Mouse (Mus musculus) cerebellum, adult 2 months (tissue): ENCODE measurements around the gene Selenoo. TPM values are rescaled to one million over a fixed set of nuclear protein-coding genes. Genes with fewer than 3 reads are reported as not detected.

Experiments used
- DNase-seq, 2 experiments: peaks; one replicate each; pipeline ENCODE4 v3.0.0; 2021
- H3K27ac ChIP-seq: fragments of 200-500 bp; 2 replicates; pipeline ENCODE4 v1.5.1; 2012; ENCODE audit warnings: low read length, control low read depth, inconsistent platforms; ENCODE audit not compliant: insufficient read depth
- H3K27me3 ChIP-seq: fragments of 200-500 bp; 2 replicates; pipeline ENCODE4 v1.6.1; 2012; ENCODE audit warnings: inconsistent platforms, mild to moderate bottlenecking, low read length, moderate library complexity; ENCODE audit not compliant: control insufficient read depth, insufficient read depth
- H3K4me1 ChIP-seq: fragments of 200-500 bp; 2 replicates; pipeline ENCODE4 v1.6.1; 2011; ENCODE audit warnings: low read length; ENCODE audit not compliant: control insufficient read depth, insufficient read depth
- H3K4me3 ChIP-seq: fragments of 200-500 bp; replicated peaks from 2 replicates; pipeline ENCODE3; 2011; ENCODE audit warnings: mild to moderate bottlenecking, low read depth, low read length, control low read depth; ENCODE audit not compliant: insufficient read depth
- CTCF ChIP-seq: fragments of 200-500 bp; IDR thresholded peaks from 2 replicates; pipeline ENCODE4 v1.5.1; 2011; ENCODE audit warnings: low read depth, mild to moderate bottlenecking, control low read depth, low read length, moderate library complexity, borderline replicate concordance; ENCODE audit not compliant: insufficient read depth
- POLR2A ChIP-seq: fragments of 200-500 bp; IDR thresholded peaks from 2 replicates; pipeline ENCODE4 v1.6.1; 2011; ENCODE audit warnings: low read length, control low read depth, borderline replicate concordance; ENCODE audit not compliant: insufficient read depth
- WGBS: fragments of 180-500 bp; shearing (Covaris S2); methylation state at CpG from one replicate; pipeline ENCODE4 v1.1.7; 2018; 5-methylcytosine and 5-hydroxymethylcytosine counted together
- polyA plus RNA-seq: library from polyadenylated mRNA; depleted of rRNA; stranded (reverse); fragments of >200 nt; gene quantifications from 2 replicates; pipeline ENCODE4 v1.2.3, GENCODE M21; 2012

Selenoo gene
- polyA plus RNA-seq, 1 experiment = 58.1 TPM

DNA sequence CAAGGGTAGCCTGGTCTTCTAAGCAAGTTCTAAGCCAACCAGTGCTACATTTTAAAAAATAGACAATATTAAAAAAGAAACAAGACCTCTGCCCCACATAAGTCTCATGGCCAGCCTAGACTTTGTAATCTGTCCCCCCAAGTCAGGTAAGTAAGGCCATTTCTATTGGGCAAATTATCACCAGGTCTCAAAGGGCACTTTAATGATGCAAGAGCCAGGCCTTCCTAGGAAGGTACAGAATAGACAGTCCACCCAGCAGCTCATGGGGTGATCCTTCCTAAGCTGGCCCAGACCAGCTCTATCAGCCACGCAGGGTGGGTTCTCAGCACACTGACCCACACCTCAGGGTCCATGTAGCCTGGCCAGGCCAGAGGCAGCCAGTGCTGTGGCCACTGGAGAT, 5.0 kb upstream of the Selenoo start:
- Histone ChIP-seq H3K4me3 (no peak overlapping the region), H3K4me1 (peaks cover 18% of the 10 kb centered on the region), H3K27me3 (no peaks in the 10 kb centered on the region), H3K27ac (no peak overlapping the region)
- 96% methylated on average over 1 of the region's 1 CpGs for WGBS
- TF ChIP-seq POLR2A (no peak), CTCF (no peak)
- no peak for DNase-seq

DNA sequence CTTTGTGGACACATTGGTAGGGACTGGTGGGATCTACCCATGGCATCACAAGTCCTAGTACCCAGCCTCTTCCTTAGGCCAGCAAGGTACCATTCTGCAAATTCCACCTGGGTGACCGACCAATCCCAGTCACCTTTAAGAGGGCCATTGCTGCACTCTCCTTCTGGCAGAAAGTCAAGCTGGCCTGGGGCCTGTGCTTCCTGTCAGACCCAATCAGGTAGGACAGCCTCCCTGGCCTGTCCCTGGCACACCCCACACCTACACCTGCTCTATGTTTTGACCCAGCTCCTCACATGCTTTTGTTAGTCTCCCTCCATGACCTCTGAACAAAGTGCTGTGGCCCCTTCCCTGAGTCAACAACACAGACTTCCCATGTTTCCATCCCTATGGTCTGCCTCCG, 4.1 kb upstream of the Selenoo start:
- Histone ChIP-seq H3K27me3 (no peaks in the 10 kb centered on the region), H3K4me3 (no peak overlapping the region), H3K4me1 (peaks cover 17% of the 10 kb centered on the region), H3K27ac (no peak overlapping the region)
- no peak for DNase-seq
- no peak for TF ChIP-seq POLR2A
- no peak for TF ChIP-seq CTCF
- WGBS = 63% methylated on average over 2 of the region's 2 CpGs

DNA sequence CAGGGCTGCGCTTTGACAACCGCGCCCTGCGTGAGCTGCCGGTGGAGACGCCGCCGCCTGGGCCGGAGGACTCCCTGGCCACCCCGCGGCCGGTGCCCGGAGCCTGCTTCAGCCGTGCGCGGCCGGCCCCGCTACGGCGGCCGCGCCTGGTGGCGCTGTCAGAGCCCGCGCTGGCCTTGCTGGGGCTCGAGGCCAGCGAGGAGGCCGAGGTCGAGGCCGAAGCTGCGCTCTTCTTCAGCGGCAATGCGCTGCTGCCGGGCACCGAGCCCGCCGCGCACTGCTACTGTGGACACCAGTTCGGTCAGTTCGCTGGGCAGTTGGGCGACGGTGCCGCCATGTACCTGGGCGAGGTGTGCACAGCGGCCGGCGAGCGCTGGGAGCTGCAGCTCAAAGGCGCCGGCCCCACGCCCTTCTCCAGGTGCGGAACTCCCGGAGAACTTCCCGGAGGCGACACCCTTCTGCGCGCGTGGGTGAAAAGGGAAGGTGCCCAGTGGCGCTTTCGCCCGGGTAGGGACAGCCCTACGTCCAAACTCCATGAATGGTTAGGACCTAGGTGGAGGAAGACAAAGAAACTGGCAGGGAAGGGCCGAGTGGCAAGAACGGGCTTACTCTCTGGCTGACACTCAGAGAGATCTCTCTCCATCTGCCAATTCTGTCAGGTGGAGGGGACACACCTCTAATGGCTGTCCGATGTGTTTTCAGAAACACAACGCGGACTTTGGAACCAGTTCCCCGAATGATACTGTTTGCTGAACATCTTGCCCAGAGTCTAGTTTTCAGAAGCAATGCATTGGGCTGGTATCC, 566 bp downstream of the Selenoo start:
- peak overlapping the region; percentile 89 for H3K27ac ChIP-seq
- under 1% methylated on average over 68 of the region's 68 CpGs for WGBS
- peak in 1 of 2 experiments; percentile 72 for DNase-seq
- TF ChIP-seq CTCF (no peak), POLR2A (no peak)
- H3K4me1 ChIP-seq = peaks cover 18% of the 10 kb centered on the region
- H3K27me3 ChIP-seq = no peaks in the 10 kb centered on the region
- H3K4me3 ChIP-seq = peak overlapping the region; percentile 88

DNA sequence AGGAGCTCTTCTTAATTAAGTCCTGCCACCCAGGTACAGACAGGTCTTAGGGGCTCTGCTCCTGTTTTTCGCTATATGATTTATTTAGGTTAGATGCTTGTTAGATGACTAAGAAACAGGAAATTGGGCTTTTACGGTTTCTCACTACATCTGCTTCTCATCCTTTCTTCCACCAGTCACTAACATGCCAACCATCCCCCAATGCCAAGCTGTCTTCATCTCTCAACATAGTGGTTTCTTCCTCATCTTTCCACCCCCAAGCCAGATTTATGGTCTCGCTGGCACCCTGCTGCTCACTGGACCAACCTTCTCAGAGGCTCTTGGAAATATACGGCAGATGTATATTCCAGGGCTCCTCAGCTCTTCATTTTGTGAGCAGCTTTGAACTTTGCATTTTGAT, 1.8 kb downstream of the Selenoo start:
- TF ChIP-seq CTCF (no peak), POLR2A (no peak)
- Histone ChIP-seq H3K4me3 (no peak overlapping the region), H3K27ac (no peak overlapping the region), H3K27me3 (no peaks in the 10 kb centered on the region), H3K4me1 (peaks cover 12% of the 10 kb centered on the region)
- DNase-seq = no peak
- WGBS = 56% methylated on average over 4 of the region's 4 CpGs

DNA sequence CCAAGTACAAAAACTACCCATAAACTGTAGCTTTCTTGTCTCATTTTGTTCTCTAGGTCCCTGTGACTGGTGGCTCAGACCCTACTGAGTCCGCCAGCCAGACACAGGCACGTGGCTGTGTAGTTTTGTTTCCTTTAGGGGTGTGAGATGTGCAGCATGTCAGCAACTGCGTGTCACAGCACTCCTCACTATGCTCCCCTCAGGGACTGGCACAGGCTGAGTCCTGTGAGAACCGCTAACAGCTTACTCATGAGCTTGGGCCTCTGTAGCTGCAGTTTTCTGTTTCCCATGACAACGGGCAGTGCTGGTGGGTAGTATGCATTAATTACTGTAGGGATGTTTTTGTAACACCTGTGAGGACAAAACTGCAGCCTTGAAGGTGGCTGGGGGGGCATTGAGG, 3.3 kb downstream of the Selenoo start:
- TF ChIP-seq POLR2A (no peak), CTCF (no peak)
- WGBS = 61% methylated on average over 5 of the region's 5 CpGs
- H3K27me3 ChIP-seq = no peaks in the 10 kb centered on the region

DNA sequence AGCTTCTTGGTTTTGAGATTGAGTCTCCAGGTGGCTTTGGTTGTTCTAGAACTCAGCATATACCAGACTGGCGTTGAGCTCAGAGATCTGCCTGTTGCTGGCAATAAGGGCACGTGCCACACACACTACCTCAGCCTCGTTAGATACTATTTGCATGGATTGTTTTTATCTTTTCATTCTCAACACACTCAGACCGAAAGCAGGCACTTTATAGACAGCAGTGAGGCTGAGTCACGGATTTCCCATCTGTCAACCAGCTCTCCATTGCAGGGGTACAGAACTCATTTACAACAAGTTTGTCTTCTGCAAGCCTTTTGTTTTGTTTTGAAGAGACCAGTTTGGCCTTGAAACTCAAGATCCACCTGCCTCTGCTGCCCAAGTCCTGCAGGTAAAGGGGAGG, 8.6 kb downstream of the Selenoo start:
- TF ChIP-seq POLR2A = no peak
- TF ChIP-seq CTCF = no peak
- Histone ChIP-seq H3K27me3 (no peaks in the 10 kb centered on the region), H3K4me3 (no peak overlapping the region), H3K27ac (peak overlapping the region; percentile 64), H3K4me1 (peaks cover 59% of the 10 kb centered on the region)
- no peak for DNase-seq
- WGBS = 47% methylated on average over 5 of the region's 5 CpGs

More for the DNA sequence above, 3.3 kb downstream of the Selenoo start:
- no peak for DNase-seq
- no peak overlapping the region for H3K27ac ChIP-seq
- no peak overlapping the region for H3K4me3 ChIP-seq
- peaks cover 15% of the 10 kb centered on the region for H3K4me1 ChIP-seq

DNA sequence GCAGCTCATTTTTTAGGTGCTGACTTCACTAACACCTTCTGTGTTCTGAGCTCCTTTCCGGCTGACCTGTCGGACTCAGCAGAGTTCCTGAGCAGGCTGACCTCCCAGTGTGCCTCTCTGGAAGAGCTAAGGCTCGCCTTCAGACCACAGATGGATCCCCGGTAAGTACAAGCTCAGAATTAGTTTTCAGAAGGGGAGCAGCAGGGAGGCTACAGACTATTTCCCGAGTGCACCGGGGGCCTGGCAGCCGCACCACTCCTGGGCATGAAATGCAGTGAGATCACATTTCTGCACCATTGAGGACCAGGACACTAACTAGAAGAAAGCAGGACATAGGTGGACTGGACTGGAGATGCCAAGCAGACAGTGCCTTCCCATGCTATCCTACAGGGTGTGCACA, 9.7 kb downstream of the Selenoo start:
- Histone ChIP-seq H3K27me3 (no peaks in the 10 kb centered on the region), H3K4me3 (no peak overlapping the region), H3K4me1 (peaks cover 64% of the 10 kb centered on the region), H3K27ac (peak overlapping the region; percentile 12)
- WGBS = 8% methylated on average over 7 of the region's 7 CpGs
- peak; percentile 72 to 88 for DNase-seq
- TF ChIP-seq CTCF = no peak
- no peak; the same call in 1 of the 2 replicates for TF ChIP-seq POLR2A

DNA sequence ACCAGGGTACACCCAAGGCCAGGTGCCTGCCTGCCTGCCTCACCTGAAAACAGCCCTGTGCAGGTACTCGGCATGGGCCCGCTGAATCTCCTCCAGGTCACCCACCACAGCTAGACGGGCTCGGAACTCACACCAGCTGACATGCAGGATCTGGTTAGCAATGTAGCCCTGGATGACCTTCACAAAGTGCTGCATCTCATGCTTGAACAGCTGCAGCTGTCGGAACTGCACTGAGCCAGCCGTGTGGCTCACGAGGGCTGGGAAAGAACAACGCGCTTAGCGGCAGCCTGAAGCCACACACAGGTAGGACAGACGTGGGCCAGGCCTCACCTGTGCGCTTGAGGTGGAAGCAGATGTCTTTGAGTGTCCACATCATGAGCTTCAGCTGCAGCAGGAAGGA, 11.9 kb downstream of the Selenoo start:
- Histone ChIP-seq H3K4me1 (peaks cover 79% of the 10 kb centered on the region), H3K27ac (peak overlapping the region; percentile 91), H3K4me3 (no peak overlapping the region), H3K27me3 (no peaks in the 10 kb centered on the region)
- WGBS = 58% methylated on average over 12 of the region's 12 CpGs
- DNase-seq = no peak
- TF ChIP-seq POLR2A (no peak), CTCF (no peak)
